In genomic region chr2:174295175-174295899, GRCm38 (mm10) we compare ENCODE assay signal across 8 mouse cellular contexts. TPM values are rescaled to one million over a fixed set of nuclear protein-coding genes. Genes with fewer than 3 reads are reported as not detected.
DNase-seq lines count a peak whose midpoint lies in the region; ATAC-seq and TF ChIP-seq lines count a peak whose summit lies in the region.

No protein-coding gene starts in this region.

- peaks cover 9% of the 10 kb centered on the region for H3K27me3 ChIP-seq in forebrain, postnatal 0 days (ENCODE audit: insufficient read depth, low read length)
- H3K27me3 ChIP-seq in intestine, postnatal 0 days (replicated peaks; ENCODE audit: control insufficient read depth, insufficient read depth, low read length): peaks cover 30% of the 10 kb centered on the region

- H3K27ac ChIP-seq in forebrain, postnatal 0 days (ENCODE audit: low read depth, low read length): peak overlapping the region; percentile 89
- H3K27ac ChIP-seq in intestine, postnatal 0 days (ENCODE audit: low read depth, low read length): peak overlapping the region; percentile 35; the same call in 1 of the 2 replicates

- 49% methylated on average over 36 of the region's 36 CpGs for WGBS in forebrain, postnatal 0 days
- 56% methylated on average over 36 of the region's 36 CpGs for WGBS in intestine, postnatal 0 days

- H3K4me3 ChIP-seq in forebrain, postnatal 0 days (ENCODE audit: low read depth, low read length): peak overlapping the region; percentile 57
- H3K4me3 ChIP-seq in intestine, postnatal 0 days (ENCODE audit: low read depth, low read length): peak overlapping the region; percentile 57

- H3K36me3 ChIP-seq in forebrain, postnatal 0 days (ENCODE audit: insufficient read depth): no peaks in the 10 kb centered on the region
- no peaks in the 10 kb centered on the region for H3K36me3 ChIP-seq in intestine, postnatal 0 days (ENCODE audit: control insufficient read depth, insufficient read depth)

- peak; percentile 95 to 96 for DNase-seq in right cerebral cortex, postnatal 10 days (ENCODE audit: low spot score in 2 of 2)
- no peak for DNase-seq in right cerebral cortex, adult 18-20 months
- peak; percentile 82 for DNase-seq in brain, embryonic 18.5 days (ENCODE audit: low read depth, low spot score)
- DNase-seq in forebrain, postnatal 0 days: peak; percentile 92
- peak; percentile 60 for DNase-seq in lung, postnatal 14 days
- peak; percentile 92 for DNase-seq in retina, embryonic 14.5 days (ENCODE audit: low spot score)
- DNase-seq in urinary bladder, adult 18-20 months (ENCODE audit: low spot score in 2 of 2): no peak

- peak; percentile 46 for TF ChIP-seq CTCF in forebrain, postnatal 0 days (IDR thresholded peaks at IDR 0.05; ENCODE audit: low read depth)
- peak; percentile 43 for TF ChIP-seq CTCF in intestine, postnatal 0 days (IDR thresholded peaks at IDR 0.05; ENCODE audit: low read depth)

- peak overlapping the region; percentile 54 for H3K4me2 ChIP-seq in forebrain, postnatal 0 days (ENCODE audit: low read depth)
- peak overlapping the region; percentile 67 for H3K4me2 ChIP-seq in intestine, postnatal 0 days (replicated peaks; ENCODE audit: low read depth)

- peak overlapping the region; percentile 75 for H3K9ac ChIP-seq in forebrain, postnatal 0 days
- peak overlapping the region; percentile 50 for H3K9ac ChIP-seq in intestine, postnatal 0 days (ENCODE audit: low read depth, low read length)

- 0 out of 2 replicates have a peak, but pooled peaks cover 3% of the 10 kb centered on the region for H3K4me1 ChIP-seq in forebrain, postnatal 0 days (ENCODE audit: insufficient read depth)
- no peaks in the 10 kb centered on the region for H3K4me1 ChIP-seq in intestine, postnatal 0 days (replicated peaks; ENCODE audit: control insufficient read depth, insufficient read depth, low read length)

- ATAC-seq in forebrain, postnatal 0 days: peak; percentile 90
- ATAC-seq in intestine, postnatal 0 days: peak; percentile 73

- peaks cover 27% of the 10 kb centered on the region; the same call in 1 of the 2 replicates for H3K9me3 ChIP-seq in forebrain, postnatal 0 days (ENCODE audit: low read length)
- H3K9me3 ChIP-seq in intestine, postnatal 0 days (ENCODE audit: control insufficient read depth): peaks cover 7% of the 10 kb centered on the region; the same call in 1 of the 2 replicates

RNA-seq across cellular contexts. Expression of gene Gnas, which starts 11.2 kb away (rescaled TPM):
- 1,201 and 1,512 TPM in 2 replicates for total RNA-seq in forebrain, postnatal 0 days (2014; rRNA removed)
- 1,404 and 1,604 TPM in 2 replicates for polyA plus RNA-seq in forebrain, postnatal 0 days (2015; fragmentation: Nextera tagmentation; extraction: Ambion mirVana)
- polyA plus RNA-seq in intestine, postnatal 0 days (2015; fragmentation: Nextera tagmentation; extraction: Ambion mirVana): 686 and 705 TPM in 2 replicates

RNA-seq across cellular contexts. Expression of gene Gm20721, which starts 51.2 kb away (rescaled TPM):
- total RNA-seq in forebrain, postnatal 0 days (2014; rRNA removed): not detected in 2 replicates
- polyA plus RNA-seq in forebrain, postnatal 0 days (2015; fragmentation: Nextera tagmentation; extraction: Ambion mirVana): 8.6 and 10.5 TPM in 2 replicates
- 2.7 and 3.5 TPM in 2 replicates for polyA plus RNA-seq in intestine, postnatal 0 days (2015; fragmentation: Nextera tagmentation; extraction: Ambion mirVana)

Comparison
In these comparisons a context has a peak if more than half of its experiments do, and no peak if none do; other contexts are left out.
1. DNase-seq: peak in right cerebral cortex, postnatal 10 days (2 of 2), brain, embryonic 18.5 days (single experiment), forebrain, postnatal 0 days (single experiment), lung, postnatal 14 days (single experiment) and retina, embryonic 14.5 days (single experiment); none in right cerebral cortex, adult 18-20 months (single experiment) and urinary bladder, adult 18-20 months (0 of 2).